Mouse (Mus musculus): Measurements from ENCODE around the gene Sgf29. TPM values are rescaled to one million over a fixed set of nuclear protein-coding genes. Genes with fewer than 3 reads are reported as not detected.

The Sgf29 gene
- polyA plus RNA-seq, 1 experiment from 2014 or later, result 42.4 TPM

DNA sequence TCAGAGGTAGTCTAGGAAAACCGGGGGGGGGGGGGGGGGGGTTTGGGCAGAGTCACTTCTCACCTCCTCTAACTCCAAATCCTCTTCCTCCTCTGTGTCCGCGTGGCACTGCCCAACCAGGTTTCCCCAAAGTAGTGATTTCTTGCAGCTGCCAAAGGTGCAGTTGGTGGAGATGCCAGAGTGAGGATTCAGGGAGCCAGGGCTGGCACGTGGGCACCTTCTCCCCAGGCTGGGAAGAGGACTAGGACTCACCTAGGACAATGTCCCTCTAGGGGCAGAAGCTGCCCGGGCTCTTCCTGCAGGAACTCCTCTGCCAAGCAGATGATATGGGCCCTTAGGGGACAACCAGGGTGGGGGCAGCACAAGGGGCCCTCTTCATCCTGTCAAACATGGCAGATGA lies 42.6 kb downstream of the Sgf29 start:
- Histone ChIP-seq H3K4me2 (no peak overlapping the region), H3K9ac (no peak overlapping the region), H3K36me3 (peaks cover 22% of the 10 kb centered on the region), H3K27me3 (replicated peaks) (no peaks in the 10 kb centered on the region), H3K9me3 (replicated peaks) (no peaks in the 10 kb centered on the region), H3K4me3 (no peak overlapping the region), H3K27ac (no peak overlapping the region), H3K4me1 (peaks cover 33% of the 10 kb centered on the region)
- WGBS (ENCODE audit: insufficient replicate concordance), result 79% methylated on average over 5 of the region's 5 CpGs
- ATAC-seq, result no peak

DNA sequence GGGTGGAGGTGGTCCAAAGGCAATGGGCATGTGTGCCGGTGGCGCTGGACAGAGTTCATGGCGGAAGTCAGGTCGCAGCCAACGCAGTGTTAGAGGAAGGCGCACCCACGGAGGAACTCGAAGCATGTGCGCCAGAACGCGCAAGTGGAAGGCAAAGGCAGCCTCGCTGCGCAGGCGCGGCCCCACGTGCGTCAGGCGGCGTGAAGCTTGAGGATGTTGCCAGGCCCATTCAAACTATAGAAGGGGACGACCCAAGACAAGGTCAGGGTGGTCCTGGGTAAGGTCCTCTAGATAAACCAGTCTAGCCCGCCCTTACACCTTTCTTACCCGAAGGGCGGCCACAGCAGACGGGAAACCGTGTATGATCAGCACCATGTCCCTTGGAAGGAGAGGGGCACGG lies 43.3 kb downstream of the Sgf29 start:
- ATAC-seq, result no peak
- peaks cover 27% of the 10 kb centered on the region for H3K36me3 ChIP-seq
- H3K27me3 ChIP-seq (replicated peaks), result no peaks in the 10 kb centered on the region
- no peaks in the 10 kb centered on the region for H3K9me3 ChIP-seq (replicated peaks)
- no peak overlapping the region for H3K9ac ChIP-seq
- H3K4me2 ChIP-seq, result no peak overlapping the region
- H3K4me1 ChIP-seq, result peaks cover 33% of the 10 kb centered on the region
- WGBS (ENCODE audit: insufficient replicate concordance), result 88% methylated on average over 26 of the region's 26 CpGs
- no peak overlapping the region for H3K4me3 ChIP-seq
- no peak overlapping the region for H3K27ac ChIP-seq

DNA sequence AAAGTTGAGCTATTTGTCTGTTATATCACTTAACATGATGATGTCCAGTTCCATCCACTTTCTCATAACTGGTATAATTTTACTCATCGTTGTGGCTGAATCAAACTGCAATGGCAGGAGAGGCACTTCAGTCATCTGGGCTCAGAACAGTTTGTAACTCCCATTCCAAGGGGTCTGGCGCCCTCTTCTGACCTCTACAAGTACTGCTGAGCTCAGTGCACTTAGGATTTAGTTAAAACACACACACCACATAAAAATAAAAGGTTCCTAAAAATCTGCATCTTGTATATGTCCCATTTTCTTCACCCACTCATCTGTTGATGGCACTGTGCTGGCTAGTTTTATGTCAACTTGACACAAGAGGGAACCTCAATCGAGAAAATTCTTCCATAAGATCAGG lies 44.1 kb downstream of the Sgf29 start:
- Histone ChIP-seq H3K36me3 (peaks cover 33% of the 10 kb centered on the region), H3K4me2 (no peak overlapping the region), H3K27me3 (replicated peaks) (no peaks in the 10 kb centered on the region), H3K4me1 (peaks cover 39% of the 10 kb centered on the region), H3K9me3 (replicated peaks) (no peaks in the 10 kb centered on the region), H3K4me3 (no peak overlapping the region), H3K27ac (no peak overlapping the region), H3K9ac (no peak overlapping the region)
- ATAC-seq, result no peak
- WGBS (ENCODE audit: insufficient replicate concordance), result 23% methylated on average over 3 of the region's 3 CpGs

DNA sequence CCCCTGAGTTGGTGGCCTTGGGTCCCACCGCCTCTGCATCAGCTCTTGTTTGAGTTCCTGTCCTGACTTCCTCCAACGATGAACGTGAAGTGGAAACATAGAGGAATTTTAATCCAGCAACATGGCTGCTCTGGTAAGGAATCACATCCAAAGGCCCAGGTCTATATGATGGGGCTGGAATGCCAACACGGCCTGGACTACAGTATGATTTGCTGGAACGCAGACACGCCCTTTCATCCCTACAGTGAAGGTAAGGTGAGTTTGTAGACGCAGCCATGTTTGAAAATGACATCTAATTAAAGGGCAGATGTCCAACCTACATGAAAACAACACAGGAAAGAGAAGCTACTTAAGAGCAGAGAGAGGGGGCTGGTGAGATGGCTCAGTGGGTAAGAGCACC lies 44.7 kb downstream of the Sgf29 start:
- ATAC-seq, result no peak
- H3K9me3 ChIP-seq (replicated peaks), result no peaks in the 10 kb centered on the region
- no peak overlapping the region for H3K9ac ChIP-seq
- peaks cover 42% of the 10 kb centered on the region for H3K4me1 ChIP-seq
- H3K4me2 ChIP-seq, result no peak overlapping the region
- H3K36me3 ChIP-seq, result peaks cover 33% of the 10 kb centered on the region
- H3K27me3 ChIP-seq (replicated peaks), result no peaks in the 10 kb centered on the region
- H3K27ac ChIP-seq, result no peak overlapping the region
- H3K4me3 ChIP-seq, result no peak overlapping the region
- WGBS (ENCODE audit: insufficient replicate concordance), result 80% methylated on average over 7 of the region's 7 CpGs

DNA sequence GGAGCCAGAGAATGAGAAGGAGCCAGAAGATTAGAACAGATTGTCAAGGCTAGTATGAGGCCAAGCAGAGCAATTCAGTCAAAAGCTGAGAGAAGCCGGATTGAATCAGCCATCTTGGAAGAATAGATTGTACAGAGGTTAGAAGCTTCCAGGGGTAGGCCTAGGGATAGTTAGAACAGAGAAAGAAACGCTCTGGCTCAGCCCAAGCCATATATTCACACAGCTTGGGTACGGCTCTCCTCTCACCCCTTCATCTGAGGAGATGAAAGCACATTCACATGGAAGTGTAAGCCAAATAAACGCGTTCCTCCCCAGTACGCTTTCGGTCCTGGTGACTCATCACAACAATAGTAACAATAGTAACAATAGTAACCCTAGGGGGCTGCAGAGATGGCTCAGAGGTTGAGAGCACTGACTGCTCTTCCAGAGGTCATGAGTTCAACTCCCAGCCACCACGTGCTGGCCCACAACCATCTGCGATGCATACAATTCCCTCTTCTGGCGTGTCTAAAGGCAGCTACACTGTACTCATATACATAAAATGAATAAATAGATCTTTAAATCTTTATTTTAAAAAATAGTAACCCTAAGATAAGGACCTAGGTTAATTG lies 45.4 kb downstream of the Sgf29 start:
- WGBS (ENCODE audit: insufficient replicate concordance), result 52% methylated on average over 10 of the region's 10 CpGs
- Histone ChIP-seq H3K4me1 (peaks cover 48% of the 10 kb centered on the region), H3K9ac (peak overlapping the region; percentile 88; the same call in 1 of the 2 replicates), H3K9me3 (replicated peaks) (no peaks in the 10 kb centered on the region), H3K4me3 (peak overlapping the region; percentile 92), H3K36me3 (peaks cover 37% of the 10 kb centered on the region), H3K4me2 (peak overlapping the region; percentile 95), H3K27me3 (replicated peaks) (no peaks in the 10 kb centered on the region), H3K27ac (no peak overlapping the region)
- no peak for ATAC-seq

DNA sequence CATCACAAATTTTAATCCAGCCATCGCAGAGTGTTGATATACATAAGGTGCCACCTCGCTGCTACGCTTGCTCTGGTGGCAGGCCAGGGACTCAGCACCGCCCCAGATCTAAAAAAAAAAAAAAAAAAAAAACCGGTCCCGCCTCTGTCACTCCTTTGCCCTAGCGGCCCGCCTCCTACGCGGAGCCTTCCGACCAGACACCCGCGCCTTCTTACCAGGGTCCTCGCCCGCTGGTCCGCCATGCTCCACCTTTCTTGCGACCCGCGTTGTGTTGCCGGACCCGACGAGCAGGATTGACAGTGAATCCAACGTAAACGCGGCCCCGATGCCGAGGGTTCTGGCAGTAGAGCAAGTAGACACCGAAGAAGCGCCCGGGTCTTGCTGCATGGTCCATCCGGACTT lies 46.1 kb downstream of the Sgf29 start, which contains the start of gene Bola2:
Gene Bola2 (plus strand): TSS at position 192 of the 402 bp plus-strand sequence.
- ATAC-seq, result peak; percentile 77
- peak within 1 kb of the TSS; percentile 95 for H3K4me2 ChIP-seq
- H3K9me3 ChIP-seq (replicated peaks), result no peaks in the 10 kb centered on the region
- peaks cover 54% of the 10 kb centered on the region for H3K4me1 ChIP-seq
- WGBS (ENCODE audit: insufficient replicate concordance), result under 1% methylated on average over 31 of the region's 31 CpGs
- peak within 1 kb of the TSS; percentile 91 for H3K27ac ChIP-seq
- H3K9ac ChIP-seq, result peak within 1 kb of the TSS; percentile 88
- peaks cover 44% of the 10 kb centered on the region for H3K36me3 ChIP-seq
- H3K27me3 ChIP-seq (replicated peaks), result no peaks in the 10 kb centered on the region
- H3K4me3 ChIP-seq, result peak within 1 kb of the TSS; percentile 92

DNA sequence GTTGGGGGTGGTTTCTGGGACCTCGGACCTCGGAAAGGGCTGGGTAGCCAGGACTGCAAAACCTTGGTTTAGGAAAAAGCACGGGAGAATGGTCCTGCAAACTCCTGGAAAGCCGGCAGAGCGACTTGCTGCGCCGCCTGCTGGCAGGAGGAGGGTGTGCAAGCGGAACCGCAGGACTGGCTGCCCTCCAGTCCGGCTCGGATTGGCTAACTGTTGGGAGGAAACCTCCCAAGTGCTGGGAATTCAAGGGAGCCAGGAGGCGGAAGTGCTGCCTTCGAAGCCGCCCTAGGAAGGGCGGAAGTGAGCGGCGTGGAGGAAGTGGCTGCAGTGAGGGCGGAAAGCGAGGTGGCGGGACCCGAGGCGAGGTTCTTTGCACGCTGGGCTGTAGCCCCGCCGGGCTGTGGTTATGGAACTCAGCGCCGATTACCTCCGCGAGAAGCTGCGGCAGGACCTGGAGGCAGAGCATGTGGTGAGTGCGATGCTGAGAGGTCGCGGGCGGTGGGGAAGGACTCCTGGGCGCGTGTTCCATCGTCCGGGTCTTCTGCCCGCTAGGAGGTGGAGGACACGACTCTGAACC lies 46.6 kb downstream of the Sgf29 start, which contains the start of gene Slx1b:
Gene Slx1b (minus strand): TSS at position 154 of the 577 bp plus-strand sequence.
- no peaks in the 10 kb centered on the region for H3K9me3 ChIP-seq (replicated peaks)
- H3K4me2 ChIP-seq, result peak within 1 kb of the TSS; percentile 95
- H3K36me3 ChIP-seq, result peaks cover 47% of the 10 kb centered on the region
- WGBS (ENCODE audit: insufficient replicate concordance), result under 1% methylated on average over 40 of the region's 40 CpGs
- peak within 1 kb of the TSS; percentile 91 for H3K27ac ChIP-seq
- ATAC-seq, result peak; percentile 95
- H3K4me1 ChIP-seq, result peaks cover 59% of the 10 kb centered on the region
- no peaks in the 10 kb centered on the region for H3K27me3 ChIP-seq (replicated peaks)
- peak within 1 kb of the TSS; percentile 92 for H3K4me3 ChIP-seq
- H3K9ac ChIP-seq, result peak within 1 kb of the TSS; percentile 88

DNA sequence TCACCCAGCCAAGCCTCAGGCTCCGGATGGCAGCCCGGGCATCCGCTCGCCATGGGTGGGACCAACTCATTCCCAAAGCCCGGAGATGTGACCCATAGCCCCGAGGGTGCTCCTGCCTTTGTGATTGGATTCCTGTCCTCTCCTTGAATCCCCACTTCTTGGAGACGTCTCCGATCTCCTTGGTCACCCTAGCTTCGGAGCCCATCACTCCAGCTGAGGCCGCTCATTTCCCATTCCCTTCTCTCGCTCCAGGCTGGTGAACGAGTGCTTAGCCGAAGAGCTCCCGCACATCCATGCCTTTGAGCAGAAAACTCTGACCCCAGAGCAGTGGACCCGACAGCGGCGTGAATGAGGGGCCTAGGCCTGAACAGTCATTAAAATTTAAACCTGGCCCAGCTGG lies 47.2 kb downstream of the Sgf29 start:
- H3K27me3 ChIP-seq (replicated peaks), result no peaks in the 10 kb centered on the region
- H3K9me3 ChIP-seq (replicated peaks), result no peaks in the 10 kb centered on the region
- peaks cover 41% of the 10 kb centered on the region for H3K36me3 ChIP-seq
- peak overlapping the region; percentile 95 for H3K4me2 ChIP-seq
- H3K27ac ChIP-seq, result peak overlapping the region; percentile 91
- H3K4me1 ChIP-seq, result peaks cover 65% of the 10 kb centered on the region
- no peak for ATAC-seq
- peak overlapping the region; percentile 92 for H3K4me3 ChIP-seq
- peak overlapping the region; percentile 88 for H3K9ac ChIP-seq
- WGBS (ENCODE audit: insufficient replicate concordance), result 5% methylated on average over 17 of the region's 17 CpGs

DNA sequence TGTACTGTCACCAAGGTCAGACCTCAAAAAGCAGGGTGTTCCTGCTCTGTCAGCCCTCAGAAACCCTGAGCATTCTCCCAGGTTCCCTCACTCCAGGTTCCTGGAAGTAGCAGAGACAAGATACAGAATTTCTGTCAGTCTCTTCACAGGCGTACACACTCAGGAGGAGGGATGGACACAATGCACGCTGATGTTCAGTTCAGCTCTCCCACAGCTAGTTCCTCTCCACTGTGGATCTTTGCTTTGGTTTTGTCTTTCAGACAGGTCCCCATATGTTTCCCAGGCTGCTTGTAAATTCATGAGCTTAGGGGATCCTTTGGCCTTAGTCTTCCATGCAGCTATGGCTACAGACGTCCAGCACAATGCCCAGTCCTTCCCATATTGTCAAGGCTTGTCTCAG lies 47.8 kb downstream of the Sgf29 start:
- Histone ChIP-seq H3K27ac (peak overlapping the region; percentile 91; the same call in 1 of the 2 replicates), H3K4me2 (peak overlapping the region; percentile 95), H3K4me3 (peak overlapping the region; percentile 92), H3K9me3 (replicated peaks) (no peaks in the 10 kb centered on the region), H3K9ac (peak overlapping the region; percentile 88), H3K4me1 (peaks cover 71% of the 10 kb centered on the region), H3K27me3 (replicated peaks) (no peaks in the 10 kb centered on the region), H3K36me3 (peaks cover 35% of the 10 kb centered on the region)
- 50% methylated on average over 3 of the region's 3 CpGs for WGBS (ENCODE audit: insufficient replicate concordance)
- ATAC-seq, result no peak

DNA sequence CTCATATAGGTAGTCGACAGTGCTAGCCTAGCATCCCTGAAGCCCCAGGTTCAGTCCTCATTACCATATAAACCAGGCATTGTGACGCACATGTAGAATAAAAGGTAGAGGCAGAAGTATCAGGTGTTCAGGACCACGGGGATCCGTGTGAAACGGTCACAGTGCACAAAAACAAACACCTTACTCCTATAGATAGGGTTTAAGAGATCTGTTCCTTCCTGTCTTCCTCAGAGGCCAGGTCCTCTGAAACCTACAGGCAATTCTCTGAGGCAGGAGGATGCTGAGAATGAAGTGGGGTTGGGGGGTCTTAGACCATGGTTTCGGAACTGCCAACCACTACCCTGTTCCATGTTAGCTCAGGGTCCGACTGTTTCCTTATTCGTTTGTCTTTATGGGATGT lies 48.7 kb downstream of the Sgf29 start:
- WGBS (ENCODE audit: insufficient replicate concordance), result 81% methylated on average over 8 of the region's 8 CpGs
- H3K9me3 ChIP-seq (replicated peaks), result no peaks in the 10 kb centered on the region
- H3K36me3 ChIP-seq, result peaks cover 27% of the 10 kb centered on the region
- H3K9ac ChIP-seq, result no peak overlapping the region
- ATAC-seq, result no peak
- H3K4me3 ChIP-seq, result no peak overlapping the region
- peaks cover 77% of the 10 kb centered on the region for H3K4me1 ChIP-seq
- peak overlapping the region; percentile 95; the same call in 1 of the 2 replicates for H3K4me2 ChIP-seq
- no peak overlapping the region for H3K27ac ChIP-seq
- peaks cover 9% of the 10 kb centered on the region for H3K27me3 ChIP-seq (replicated peaks)

DNA sequence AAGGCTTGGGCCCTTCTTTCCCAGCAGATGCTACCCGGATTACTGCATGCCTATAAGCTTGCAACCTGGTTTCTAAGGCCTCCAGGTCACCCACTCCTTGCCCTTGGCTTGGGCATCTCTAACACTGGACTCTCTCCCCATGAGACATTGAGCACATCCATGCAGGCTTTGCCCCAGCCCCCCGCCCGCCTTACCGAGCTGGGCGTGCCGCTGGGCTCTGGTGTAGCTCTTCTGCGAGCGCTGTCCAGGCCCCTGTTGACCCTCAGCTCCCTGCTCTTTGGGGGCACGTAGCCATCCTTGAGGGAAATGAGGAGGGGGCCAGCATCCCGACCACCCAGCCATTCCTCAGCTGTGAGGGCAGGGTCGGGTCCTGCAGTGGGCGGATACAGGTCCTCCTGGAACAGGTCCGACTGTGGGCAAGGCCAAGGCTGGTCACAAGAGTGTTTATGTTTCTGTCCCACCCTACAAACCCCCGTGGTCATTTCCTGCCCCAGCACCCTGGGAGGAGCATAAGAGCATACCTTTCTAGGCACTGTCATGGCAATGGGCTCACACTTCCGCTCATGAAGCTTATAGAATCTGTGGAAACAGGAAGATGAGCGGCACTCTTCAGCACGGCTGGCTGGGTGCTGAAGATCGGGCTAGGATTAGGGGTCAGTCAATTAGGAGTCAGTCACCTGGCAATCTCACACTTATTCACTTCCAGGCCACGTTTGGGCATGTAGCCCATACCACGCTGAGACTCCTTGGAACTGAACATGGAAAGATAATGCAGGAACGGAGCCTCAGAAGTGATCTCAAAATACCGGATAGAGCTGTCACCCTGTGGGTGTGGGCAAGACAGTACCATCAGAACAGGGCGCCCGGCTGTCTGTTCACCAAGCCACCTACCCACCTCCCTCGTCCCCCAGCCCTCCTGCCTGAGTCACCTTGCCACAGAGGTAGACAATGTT lies 51.2 kb downstream of the Sgf29 start:
- Histone ChIP-seq H3K9ac (no peak overlapping the region), H3K36me3 (peaks cover 27% of the 10 kb centered on the region), H3K9me3 (replicated peaks) (no peaks in the 10 kb centered on the region), H3K4me3 (0 out of 2 replicates have a peak overlapping the region, but pooled peaks have one; percentile 16), H3K4me2 (peak overlapping the region; percentile 54), H3K27me3 (replicated peaks) (peaks cover 34% of the 10 kb centered on the region), H3K27ac (no peak overlapping the region), H3K4me1 (peaks cover 82% of the 10 kb centered on the region)
- 71% methylated on average over 25 of the region's 25 CpGs for WGBS (ENCODE audit: insufficient replicate concordance)
- no peak for ATAC-seq
